Mouse (Mus musculus) neutrophil, adult 65 days (primary cell): ENCODE measurements around the gene B3gnt6. TPM values are rescaled to one million over a fixed set of nuclear protein-coding genes. Genes with fewer than 3 reads are reported as not detected.

ENCODE experiments used
- total RNA-seq: library from RNA; stranded (reverse); gene quantifications from 2 replicates; pipeline ENCODE4 v1.2.4, GENCODE M21; 2023

Gene B3gnt6
- total RNA-seq: 0.38 TPM in 1 of 2 replicates, not detected in the other

GRCm38 (mm10) chr7:98199381-98199780 lies at the start of gene B3gnt6:
TSS of gene B3gnt6 (minus strand) at chr7:98199481.

GRCm38 (mm10) chr7:98177929-98178559 lies 21.2 kb downstream of the B3gnt6 start, which contains the start of gene Capn5:
TSS of gene Capn5 (minus strand) at chr7:98178274.

GRCm38 (mm10) chr7:98145402-98145801 lies 53.9 kb downstream of the B3gnt6 start, which contains the start of gene Omp:
TSS of gene Omp (minus strand) at chr7:98145502.

Other genes starting within 250 kb of the B3gnt6 start
- 9.8 and 16.8 TPM in 2 replicates for gene Myo7a, start 80.0 kb downstream of the B3gnt6 start, total RNA-seq
- 0.41 and 0.79 TPM in 2 replicates for gene Omp, start 54.0 kb downstream of the B3gnt6 start, total RNA-seq
- 0.68 and 1.9 TPM in 2 replicates for gene Capn5, start 21.2 kb downstream of the B3gnt6 start, total RNA-seq
- gene Acer3, start 121.7 kb upstream of the B3gnt6 start, total RNA-seq: 27.2 and 27.8 TPM in 2 replicates
- gene Tsku, start 161.8 kb upstream of the B3gnt6 start, total RNA-seq: not detected in 2 replicates
- not detected in 2 replicates for gene Gucy2d, start 240.9 kb upstream of the B3gnt6 start, total RNA-seq